Mouse (Mus musculus) embryonic facial prominence, embryonic 11.5 days (tissue): ENCODE data around the gene Midn. TPM values are rescaled to one million over a fixed set of nuclear protein-coding genes. Genes with fewer than 3 reads are reported as not detected.

Source experiments
- ATAC-seq: fragments of 200-750 bp; cut with Nextera tagmentation; replicated peaks from 2 replicates; pipeline ENCODE4 v1.8.0; 2017; ENCODE audit warnings: low read depth; ENCODE audit not compliant: insufficient number of reproducible peaks, low FRiP score, low TSS enrichment
- DNase-seq: peaks from one replicate; pipeline ENCODE4 v3.0.0-alpha.2; 2015; ENCODE audit warnings: low spot score
- H3K27ac ChIP-seq: fragments of 300-500 bp; sonication (generic); replicated peaks from 2 replicates; pipeline ENCODE4 v1.5.1; 2014; ENCODE audit warnings: mild to moderate bottlenecking, low read depth, low read length, control low read depth
- H3K27me3 ChIP-seq: fragments of 300-500 bp; sonication (generic); 2 replicates; pipeline ENCODE4 v1.6.1; 2014; ENCODE audit warnings: mild to moderate bottlenecking, low read length, moderate library complexity, mixed read lengths; ENCODE audit not compliant: control insufficient read depth, insufficient read depth
- H3K36me3 ChIP-seq: fragments of 300-500 bp; sonication (generic); replicated peaks from 2 replicates; pipeline ENCODE4 v1.6.1; 2014; ENCODE audit warnings: low read depth, mild to moderate bottlenecking, low read length, moderate library complexity, mixed read lengths; ENCODE audit not compliant: control insufficient read depth, insufficient read depth
- H3K4me1 ChIP-seq: fragments of 300-500 bp; sonication (generic); 2 replicates; pipeline ENCODE4 v1.6.1; 2014; ENCODE audit warnings: low read length, mixed read lengths; ENCODE audit not compliant: control insufficient read depth, insufficient read depth
- H3K4me2 ChIP-seq: fragments of 300-500 bp; sonication (generic); 2 replicates; pipeline ENCODE4 v1.6.1; 2014; ENCODE audit warnings: low read depth, mild to moderate bottlenecking, control low read depth, low read length, moderate library complexity
- H3K4me3 ChIP-seq: fragments of 300-500 bp; sonication (generic); 2 replicates; pipeline ENCODE4 v1.5.1; 2014; ENCODE audit warnings: low read depth, low read length, control low read depth
- H3K9ac ChIP-seq: fragments of 300-500 bp; sonication (generic); replicated peaks from 2 replicates; pipeline ENCODE4 v1.6.1; 2014; ENCODE audit warnings: mild to moderate bottlenecking, control low read depth, low read length
- H3K9me3 ChIP-seq: fragments of 300-500 bp; sonication (generic); replicated peaks from 2 replicates; pipeline ENCODE4 v1.6.1; 2016; ENCODE audit warnings: mild to moderate bottlenecking, low read length, inconsistent platforms, mixed read lengths; ENCODE audit not compliant: control insufficient read depth
- WGBS: fragments of 180-500 bp; shearing (Covaris S2); extraction: QIAGEN DNeasy Blood & Tissue Kit; methylation state at CpG from one replicate; pipeline ENCODE4 v1.1.7; 2014; 5-methylcytosine and 5-hydroxymethylcytosine counted together
- polyA plus RNA-seq: library from polyadenylated mRNA; unstranded; fragments of >200 nt; fragmentation: Nextera tagmentation; extraction: Ambion mirVana; gene quantifications from 2 replicates; pipeline ENCODE4 v1.2.1, GENCODE M21; 2014

The Midn gene
- polyA plus RNA-seq, 1 experiment from 2014 or later: 62.1 TPM

DNA sequence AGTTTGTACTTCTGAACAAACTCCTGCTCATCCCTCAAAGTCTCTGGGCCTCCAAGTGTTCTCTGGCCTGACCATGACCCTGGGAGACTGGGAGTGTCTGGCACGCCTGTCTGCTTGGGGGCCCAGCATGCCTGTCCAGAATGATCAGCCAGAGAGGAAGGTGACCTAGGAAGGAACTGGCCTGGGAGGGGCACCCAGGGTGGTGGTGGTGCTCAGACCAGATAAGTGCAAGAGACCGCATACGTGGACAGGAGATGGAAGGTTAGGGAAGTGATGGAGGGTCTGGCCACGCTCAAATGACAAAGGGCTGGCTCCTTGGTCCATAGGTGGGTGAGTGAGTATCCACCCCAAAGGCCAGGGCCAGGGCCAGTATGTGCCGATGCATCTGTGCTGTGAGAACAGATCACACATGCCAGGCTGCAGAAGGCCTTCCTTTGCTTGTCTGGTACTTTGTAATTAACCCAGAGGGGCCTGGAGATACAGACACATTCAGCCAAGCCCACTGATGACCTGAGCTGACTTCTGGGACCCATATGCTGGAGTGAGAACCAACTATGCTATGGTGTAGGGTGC, 840 bp upstream of the Midn start:
- 84% methylated on average over 5 of the region's 5 CpGs for WGBS
- Histone ChIP-seq H3K36me3 (peaks cover 17% of the 10 kb centered on the region), H3K4me1 (no peaks in the 10 kb centered on the region; the same call in 1 of the 2 replicates), H3K9me3 (no peaks in the 10 kb centered on the region), H3K4me2 (no peak overlapping the region), H3K4me3 (peak overlapping the region; percentile 100; the same call in 1 of the 2 replicates), H3K9ac (no peak overlapping the region; the same call in 1 of the 2 replicates), H3K27me3 (no peaks in the 10 kb centered on the region), H3K27ac (peak overlapping the region; percentile 99; the same call in 1 of the 2 replicates)
- no peak for ATAC-seq
- no peak for DNase-seq

DNA sequence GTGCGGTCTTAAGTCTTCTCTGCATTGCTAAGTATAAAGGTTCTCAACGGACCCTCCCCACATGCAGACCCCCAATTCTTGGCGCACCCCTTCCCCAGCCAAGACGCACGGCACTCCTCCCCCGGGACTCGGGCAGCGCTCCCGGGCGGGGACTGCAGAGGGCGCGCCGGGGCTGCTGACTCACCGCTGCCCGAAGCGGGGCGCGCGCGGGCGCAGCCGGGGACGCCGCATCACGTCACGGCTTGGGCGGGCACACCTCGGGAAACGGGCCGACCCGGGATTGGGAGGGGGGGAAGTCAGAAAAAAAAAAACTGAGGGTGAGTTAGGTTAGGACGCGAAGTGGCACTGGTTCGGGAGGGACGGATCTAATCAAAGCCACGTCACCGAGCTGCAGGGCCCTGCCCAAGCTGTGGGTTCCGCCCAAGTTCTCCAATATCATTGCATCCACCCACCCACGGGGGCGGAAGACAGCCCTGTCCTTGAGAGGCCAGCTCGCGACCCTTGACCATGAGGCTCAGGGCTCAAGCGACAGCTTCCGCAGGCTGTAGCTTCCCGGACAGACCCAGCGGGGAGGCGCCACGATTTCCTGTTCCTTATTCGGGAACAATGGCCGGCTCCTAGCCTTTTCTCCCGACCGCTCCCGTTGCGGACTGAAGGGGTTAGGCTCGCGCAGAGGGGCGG, 678 bp downstream of the Midn start:
- H3K27me3 ChIP-seq: no peaks in the 10 kb centered on the region
- DNase-seq: peak; percentile 94
- peak overlapping the region; percentile 99 for H3K4me2 ChIP-seq
- H3K9ac ChIP-seq: peak overlapping the region; percentile 98
- under 1% methylated on average over 55 of the region's 57 CpGs for WGBS
- peak; percentile 11 for ATAC-seq
- peak overlapping the region; percentile 99 for H3K27ac ChIP-seq
- H3K36me3 ChIP-seq: peaks cover 26% of the 10 kb centered on the region
- H3K4me1 ChIP-seq: peaks cover 8% of the 10 kb centered on the region
- H3K4me3 ChIP-seq: peak overlapping the region; percentile 100
- H3K9me3 ChIP-seq: no peaks in the 10 kb centered on the region

DNA sequence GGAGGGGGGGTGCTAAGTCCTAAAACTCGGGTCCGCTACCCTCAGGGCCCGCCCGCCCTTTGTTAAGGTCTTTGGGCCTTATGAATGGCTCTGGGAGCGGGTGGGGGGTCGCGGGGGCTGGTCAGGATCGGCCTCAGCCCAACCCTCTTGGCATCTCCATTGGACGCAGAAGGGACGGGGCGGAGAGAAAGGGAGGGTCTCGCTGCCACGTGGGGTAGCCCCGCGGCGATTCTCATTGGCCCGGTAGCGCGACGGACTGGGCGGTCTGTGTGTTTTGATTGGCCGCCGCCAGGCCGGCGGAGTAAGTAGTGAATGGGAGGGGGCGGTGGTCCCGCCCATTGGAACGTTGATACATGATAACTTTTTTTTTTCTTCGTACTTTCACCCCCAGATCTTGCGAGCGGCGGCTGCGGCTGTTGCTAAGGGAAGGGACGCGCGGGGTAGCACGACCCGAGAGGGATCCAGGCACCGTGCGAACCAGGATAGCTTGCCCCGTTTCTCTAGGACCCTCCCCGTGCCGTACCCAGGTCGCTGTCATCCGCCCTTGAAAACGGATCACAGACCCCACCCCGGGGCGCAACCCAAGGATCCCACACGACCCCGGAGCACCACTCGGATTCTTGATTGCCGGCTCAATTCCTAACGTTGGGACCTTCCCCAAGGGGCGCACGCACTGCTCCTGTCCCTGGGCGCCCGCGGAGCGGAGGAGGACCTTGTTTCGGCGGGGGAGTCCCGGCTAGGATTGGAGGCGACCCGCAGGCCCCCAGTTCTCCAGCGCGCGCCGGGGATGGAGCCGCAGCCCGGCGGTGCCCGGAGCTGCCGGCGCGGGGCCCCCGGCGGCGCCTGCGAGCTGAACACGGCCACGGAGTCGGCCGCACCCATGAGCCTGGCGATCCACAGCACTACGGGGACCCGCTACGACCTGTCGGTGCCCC, 1.5 kb downstream of the Midn start:
- H3K36me3 ChIP-seq: peaks cover 34% of the 10 kb centered on the region

DNA sequence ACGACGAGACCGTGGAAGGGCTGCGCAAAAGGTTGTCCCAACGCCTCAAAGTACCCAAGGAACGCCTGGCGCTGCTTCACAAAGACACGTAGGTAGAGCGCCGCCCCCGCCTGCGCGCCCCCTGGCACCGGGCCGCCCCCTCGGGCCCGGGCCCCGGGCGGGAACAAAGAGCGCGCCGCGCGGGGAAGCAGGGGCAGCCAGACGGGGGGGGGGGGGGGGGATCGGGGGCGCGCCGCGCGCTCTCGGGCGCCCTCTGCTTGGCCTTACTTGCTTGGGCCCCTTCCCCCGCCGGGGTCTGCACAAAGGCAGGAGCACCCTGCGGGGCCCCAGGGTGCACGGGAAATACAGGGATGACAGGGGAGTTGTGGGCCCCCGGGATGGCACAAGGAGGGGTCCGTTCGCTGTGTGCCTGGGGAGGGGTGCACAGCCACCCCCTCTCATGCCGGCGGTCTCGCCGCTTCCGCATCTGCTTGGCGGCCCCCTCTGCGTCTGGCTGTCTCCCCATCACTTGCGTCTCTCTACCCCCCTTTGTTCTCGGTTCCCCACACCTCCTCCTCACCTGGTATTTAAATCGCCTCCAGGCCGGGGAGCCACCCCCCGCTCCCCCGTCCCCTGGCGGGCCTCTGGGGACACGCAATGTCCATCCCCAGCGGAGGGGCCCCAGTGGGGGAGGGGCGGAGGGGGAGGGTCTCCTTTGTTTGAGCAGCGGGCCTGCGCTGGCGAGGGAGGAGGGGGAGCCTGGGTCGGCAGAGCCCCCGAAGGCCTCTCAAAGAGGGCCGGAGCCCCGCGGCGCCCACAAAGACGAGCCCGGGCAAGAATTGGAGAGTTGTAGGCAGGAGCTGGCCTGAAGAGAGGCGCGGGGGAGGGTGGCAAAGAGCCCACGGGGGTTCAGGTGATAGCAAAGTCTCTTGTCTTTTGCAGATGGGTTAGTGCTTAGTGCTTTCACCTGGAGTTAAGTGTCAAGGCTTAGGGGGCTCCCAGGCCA, 2.4 kb downstream of the Midn start:
- ATAC-seq (no peak), DNase-seq (peak; percentile 90)
- peaks cover 16% of the 10 kb centered on the region for H3K4me1 ChIP-seq
- WGBS: 1% methylated on average over 57 of the region's 71 CpGs
- H3K9ac ChIP-seq: peak overlapping the region; percentile 100
- peaks cover 37% of the 10 kb centered on the region for H3K36me3 ChIP-seq
- H3K4me3 ChIP-seq: peak overlapping the region; percentile 100
- H3K4me2 ChIP-seq: peak overlapping the region; percentile 99
- peak overlapping the region; percentile 99 for H3K27ac ChIP-seq
- H3K9me3 ChIP-seq: no peaks in the 10 kb centered on the region
- no peaks in the 10 kb centered on the region for H3K27me3 ChIP-seq

More for the DNA sequence above, 1.5 kb downstream of the Midn start:
- Histone ChIP-seq H3K9ac (peak overlapping the region; percentile 100), H3K4me1 (peaks cover 13% of the 10 kb centered on the region), H3K9me3 (no peaks in the 10 kb centered on the region), H3K4me2 (peak overlapping the region; percentile 99), H3K27me3 (no peaks in the 10 kb centered on the region), H3K4me3 (peak overlapping the region; percentile 100), H3K27ac (peak overlapping the region; percentile 99)
- DNase-seq (peak; percentile 99), ATAC-seq (peak; percentile 70)
- WGBS: under 1% methylated on average over 88 of the region's 88 CpGs

DNA sequence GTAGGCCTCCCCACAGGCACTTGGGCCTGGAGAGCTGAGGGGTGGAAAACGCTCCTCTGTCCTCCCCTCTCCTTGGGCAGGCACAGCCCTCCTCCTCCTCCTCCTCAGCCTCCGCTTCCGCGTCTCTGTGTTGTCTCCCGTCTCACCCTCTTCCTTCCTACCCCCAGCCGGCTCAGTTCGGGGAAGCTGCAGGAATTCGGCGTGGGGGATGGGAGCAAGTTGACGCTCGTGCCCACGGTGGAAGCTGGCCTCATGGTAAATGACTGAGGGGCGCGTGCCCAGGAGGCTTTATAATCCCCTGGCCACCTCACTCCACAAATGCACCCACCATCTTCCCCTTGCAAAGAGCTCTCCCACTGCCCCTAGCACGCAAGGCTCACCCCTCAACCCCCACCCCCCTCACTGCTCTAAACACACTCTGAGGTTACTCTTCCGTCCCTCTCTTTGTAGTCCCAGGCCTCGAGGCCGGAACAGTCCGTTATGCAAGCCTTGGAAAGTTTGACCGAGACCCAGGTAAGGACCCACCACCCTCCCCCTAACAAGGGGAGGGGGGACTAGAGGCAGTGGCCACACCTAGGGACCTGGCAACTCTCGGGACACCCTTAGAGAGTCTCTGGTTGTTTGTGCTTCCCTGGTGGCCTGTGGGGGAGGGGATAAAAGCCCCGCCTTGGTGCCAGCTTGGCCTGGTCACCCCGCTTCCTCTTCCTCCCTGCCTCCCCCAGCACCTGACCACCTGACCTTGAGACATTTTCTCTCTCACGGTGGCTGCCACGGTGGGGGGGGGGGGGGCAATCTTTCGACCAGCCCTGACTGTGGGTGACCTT, 3.4 kb downstream of the Midn start:
- peaks cover 40% of the 10 kb centered on the region for H3K36me3 ChIP-seq

DNA sequence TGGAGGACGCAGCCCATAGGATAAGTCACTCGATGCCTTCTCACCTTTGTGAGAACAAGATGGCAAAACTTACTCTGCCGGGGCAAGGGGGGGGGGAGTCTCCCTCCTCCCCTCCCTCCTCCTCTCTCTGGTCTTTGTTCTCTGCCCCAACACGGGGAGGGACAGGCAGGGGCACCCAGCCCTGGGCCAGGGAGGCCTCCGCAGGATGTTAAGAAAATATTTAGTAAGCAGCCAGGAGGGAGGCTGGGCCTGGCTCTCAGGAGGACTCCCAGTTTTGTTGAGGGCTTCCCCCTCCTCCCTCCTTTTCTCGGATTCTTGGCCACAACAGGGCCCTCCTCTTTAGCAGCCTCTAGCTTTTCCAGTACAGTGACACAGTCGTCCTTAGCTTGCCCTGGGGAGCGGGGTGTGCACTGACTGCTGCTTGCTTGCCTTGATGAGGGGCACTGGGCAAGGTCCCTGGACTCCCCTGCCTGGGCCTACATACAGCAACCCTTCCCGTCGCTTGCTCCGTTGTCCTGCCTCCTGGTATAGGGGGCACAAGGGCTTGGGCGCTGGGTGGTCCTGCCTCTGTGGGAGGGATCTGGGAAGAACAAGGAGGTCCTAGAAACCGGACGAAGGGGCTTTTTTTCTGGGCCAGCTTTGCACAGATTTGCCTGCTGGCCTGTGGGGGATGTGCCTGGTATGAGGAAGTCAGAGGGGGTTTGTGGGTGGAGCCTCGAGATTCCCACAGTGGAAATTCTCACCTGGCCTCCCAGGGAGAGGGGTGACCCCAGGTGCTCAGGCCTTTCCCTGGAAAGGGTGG, 4.2 kb downstream of the Midn start:
- H3K27ac ChIP-seq: peak overlapping the region; percentile 99
- H3K4me2 ChIP-seq: peak overlapping the region; percentile 99
- H3K27me3 ChIP-seq: no peaks in the 10 kb centered on the region
- DNase-seq: peak; percentile 70
- peak overlapping the region; percentile 100 for H3K9ac ChIP-seq
- H3K4me3 ChIP-seq: peak overlapping the region; percentile 100
- H3K4me1 ChIP-seq: peaks cover 24% of the 10 kb centered on the region
- WGBS: 3% methylated on average over 15 of the region's 15 CpGs
- no peaks in the 10 kb centered on the region for H3K9me3 ChIP-seq
- no peak for ATAC-seq
- H3K36me3 ChIP-seq: peaks cover 48% of the 10 kb centered on the region

More for the DNA sequence above, 3.4 kb downstream of the Midn start:
- Histone ChIP-seq H3K4me2 (peak overlapping the region; percentile 99), H3K27ac (peak overlapping the region; percentile 99), H3K27me3 (no peaks in the 10 kb centered on the region), H3K9me3 (no peaks in the 10 kb centered on the region), H3K4me1 (peaks cover 21% of the 10 kb centered on the region), H3K9ac (peak overlapping the region; percentile 100), H3K4me3 (peak overlapping the region; percentile 100)
- ATAC-seq (no peak), DNase-seq (peak; percentile 60)
- WGBS: under 1% methylated on average over 24 of the region's 26 CpGs
